Mouse (Mus musculus) CH12.LX (cell line): ENCODE data around the gene Cyp2d11. TPM values are rescaled to one million over a fixed set of nuclear protein-coding genes. Genes with fewer than 3 reads are reported as not detected.
A peak's percentile ranks its signal among the peaks of the same experiment; 100 is the strongest.

Experiments
- DNase-seq: peaks from one replicate; pipeline ENCODE4 v3.0.0-alpha.2; 2013; ENCODE audit errors: extremely low read depth
- H3K27ac ChIP-seq: 2 replicates; pipeline ENCODE4 v1.5.1; 2012; ENCODE audit warnings: low read depth, mild to moderate bottlenecking, control low read depth, moderate library complexity; ENCODE audit not compliant: insufficient read depth
- H3K27me3 ChIP-seq: replicated peaks from 2 replicates; pipeline ENCODE3; 2012; ENCODE audit warnings: inconsistent platforms
- H3K36me3 ChIP-seq, 2 experiments: replicated peaks in 1 of 2; 2 replicates each; pipeline versions ENCODE3 to v1.6.1; 2012; ENCODE audit warnings: inconsistent platforms in 1 of 2, low read length in 1 of 2, mild to moderate bottlenecking in 1 of 2, mixed read lengths in 1 of 2, moderate library complexity in 1 of 2; ENCODE audit not compliant: control insufficient read depth in 1 of 2, insufficient read depth in 1 of 2
- H3K4me1 ChIP-seq, 2 experiments: 2 replicates each; pipeline ENCODE4 v1.6.1; 2012; ENCODE audit warnings: inconsistent platforms in 1 of 2, moderate library complexity in 1 of 2; ENCODE audit not compliant: insufficient read depth in 2 of 2, control insufficient read depth in 1 of 2
- H3K4me2 ChIP-seq: 2 replicates; pipeline ENCODE4 v1.6.1; 2012; ENCODE audit warnings: low read depth, mild to moderate bottlenecking, control low read depth; ENCODE audit not compliant: poor library complexity, insufficient read depth, severe bottlenecking
- H3K4me3 ChIP-seq, 3 experiments: fragments of 150-350 bp in 1 of 3; sonication (generic) in 1 of 3; replicated peaks in 1 of 3; 2 replicates each; pipeline versions ENCODE3 to v1.5.1; 2011 to 2012; ENCODE audit warnings: low read depth in 2 of 3, low read length in 2 of 3, mild to moderate bottlenecking in 2 of 3, moderate library complexity in 2 of 3, control low read depth in 1 of 3, improper control_type of control experiment in 1 of 3, inconsistent platforms in 1 of 3, mixed read lengths in 1 of 3; ENCODE audit not compliant: poor library complexity in 1 of 3
- H3K79me2 ChIP-seq: replicated peaks from 2 replicates; pipeline ENCODE4 v1.6.1; 2012; ENCODE audit warnings: mild to moderate bottlenecking, moderate library complexity; ENCODE audit not compliant: control insufficient read depth, poor library complexity, insufficient read depth, severe bottlenecking; ENCODE audit errors: extremely low read depth
- H3K9ac ChIP-seq: 2 replicates; pipeline ENCODE4 v1.6.1; 2012; ENCODE audit warnings: low read depth, mild to moderate bottlenecking, control low read depth, moderate library complexity; ENCODE audit not compliant: insufficient read depth
- H3K9me3 ChIP-seq: replicated peaks from 2 replicates; pipeline ENCODE3; 2012; ENCODE audit warnings: low read length, inconsistent platforms, mixed read lengths
- BHLHE40 ChIP-seq: IDR thresholded peaks from 2 replicates; pipeline ENCODE4 v1.6.1; 2011; ENCODE audit warnings: mild to moderate bottlenecking, low read depth, low read length, improper control_type of control experiment
- CTCF ChIP-seq, 2 experiments: IDR thresholded peaks in 1 of 2; conservative IDR thresholded peaks in 1 of 2; 2 replicates each; pipeline ENCODE4 v1.5.1; 2011 to 2012; ENCODE audit warnings: low read depth in 2 of 2, low read length in 2 of 2, improper control_type of control experiment in 1 of 2, inconsistent platforms in 1 of 2, mild to moderate bottlenecking in 1 of 2, moderate library complexity in 1 of 2
- ELF1 ChIP-seq: IDR thresholded peaks from 2 replicates; pipeline ENCODE4 v1.6.1; 2014; ENCODE audit warnings: low read depth, mild to moderate bottlenecking, inconsistent platforms, low read length, improper control_type of control experiment
- GABPA ChIP-seq: IDR thresholded peaks from 2 replicates; pipeline ENCODE4 v1.6.1; 2012; ENCODE audit warnings: low read depth, low read length, improper control_type of control experiment, inconsistent platforms; ENCODE audit not compliant: insufficient replicate concordance
- HCFC1 ChIP-seq: IDR thresholded peaks from 2 replicates; pipeline ENCODE4 v1.6.1; 2012; ENCODE audit warnings: low read depth, mild to moderate bottlenecking, inconsistent platforms, low read length, improper control_type of control experiment
- IRF4 ChIP-seq: IDR thresholded peaks from 2 replicates; pipeline ENCODE4 v1.6.1; 2014; ENCODE audit warnings: low read depth, mild to moderate bottlenecking, inconsistent platforms, low read length, improper control_type of control experiment
- JUND ChIP-seq: conservative IDR thresholded peaks from 2 replicates; pipeline ENCODE4 v1.6.1; 2011; ENCODE audit warnings: low read depth, low read length, improper control_type of control experiment
- KAT2A ChIP-seq: IDR thresholded peaks from 2 replicates; pipeline ENCODE4 v1.6.1; 2012; ENCODE audit warnings: low read length, improper control_type of control experiment, inconsistent platforms; ENCODE audit not compliant: insufficient replicate concordance
- MAX ChIP-seq: IDR thresholded peaks from 2 replicates; pipeline ENCODE4 v1.6.1; 2011; ENCODE audit warnings: low read length, improper control_type of control experiment
- MEF2A ChIP-seq: IDR thresholded peaks from 2 replicates; pipeline ENCODE4 v1.6.1; 2014; ENCODE audit warnings: low read depth, mild to moderate bottlenecking, inconsistent platforms, low read length, improper control_type of control experiment, borderline replicate concordance
- MXI1 ChIP-seq: IDR thresholded peaks from 2 replicates; pipeline ENCODE4 v1.6.1; 2011; ENCODE audit warnings: mild to moderate bottlenecking, low read depth, low read length, improper control_type of control experiment
- MYC ChIP-seq: IDR thresholded peaks from 2 replicates; pipeline ENCODE4 v1.6.1; 2011; ENCODE audit warnings: low read depth, mild to moderate bottlenecking, improper control_type of control experiment, low read length
- NELFE ChIP-seq: IDR thresholded peaks from 2 replicates; pipeline ENCODE4 v1.6.1; 2011; ENCODE audit warnings: low read depth, low read length, improper control_type of control experiment
- POLR2A ChIP-seq: IDR thresholded peaks from 2 replicates; pipeline ENCODE4 v1.6.1; 2011; ENCODE audit warnings: low read depth, mild to moderate bottlenecking, improper control_type of control experiment, low read length
- POLR2AphosphoS2 ChIP-seq: IDR thresholded peaks from 2 replicates; pipeline ENCODE4 v1.6.1; 2011; ENCODE audit warnings: low read depth, low read length, improper control_type of control experiment
- RAD21 ChIP-seq: IDR thresholded peaks from 2 replicates; pipeline ENCODE4 v1.6.1; 2011; ENCODE audit warnings: low read depth, mild to moderate bottlenecking, low read length, improper control_type of control experiment, moderate library complexity
- RCOR1 ChIP-seq: conservative IDR thresholded peaks from 2 replicates; pipeline ENCODE4 v1.6.1; 2012; ENCODE audit warnings: low read depth, mild to moderate bottlenecking, inconsistent platforms, low read length, improper control_type of control experiment
- SIN3A ChIP-seq: IDR thresholded peaks from 2 replicates; pipeline ENCODE4 v1.6.1; 2012; ENCODE audit warnings: low read length, improper control_type of control experiment, inconsistent platforms
- SMC3 ChIP-seq: IDR thresholded peaks from 2 replicates; pipeline ENCODE4 v1.6.1; 2011; ENCODE audit warnings: low read depth, low read length, improper control_type of control experiment
- TBP ChIP-seq: conservative IDR thresholded peaks from 2 replicates; pipeline ENCODE4 v1.6.1; 2011; ENCODE audit warnings: low read depth, low read length, improper control_type of control experiment
- TCF12 ChIP-seq: IDR thresholded peaks from 2 replicates; pipeline ENCODE4 v1.6.1; 2014; ENCODE audit warnings: low read depth, mild to moderate bottlenecking, inconsistent platforms, low read length, improper control_type of control experiment
- UBTF ChIP-seq: IDR thresholded peaks from 2 replicates; pipeline ENCODE4 v1.6.1; 2012; ENCODE audit warnings: low read depth, mild to moderate bottlenecking, inconsistent platforms, low read length, improper control_type of control experiment, moderate library complexity
- USF1 ChIP-seq: IDR thresholded peaks from 2 replicates; pipeline ENCODE4 v1.6.1; 2014; ENCODE audit warnings: low read depth, mild to moderate bottlenecking, inconsistent platforms, low read length, improper control_type of control experiment
- USF2 ChIP-seq: conservative IDR thresholded peaks from 2 replicates; pipeline ENCODE4 v1.6.1; 2011; ENCODE audit warnings: low read depth, low read length, improper control_type of control experiment
- ZC3H11A ChIP-seq: IDR thresholded peaks from 2 replicates; pipeline ENCODE4 v1.6.1; 2012; ENCODE audit warnings: low read depth, mild to moderate bottlenecking, inconsistent platforms, low read length, improper control_type of control experiment
- ZKSCAN1 ChIP-seq: IDR thresholded peaks from 2 replicates; pipeline ENCODE4 v1.6.1; 2012; ENCODE audit warnings: low read depth, inconsistent platforms, low read length, improper control_type of control experiment, borderline replicate concordance
- ZMIZ1 ChIP-seq: IDR thresholded peaks from 2 replicates; pipeline ENCODE4 v1.6.1; 2012; ENCODE audit warnings: low read depth, mild to moderate bottlenecking, inconsistent platforms, low read length, improper control_type of control experiment
- dilution Hi-C: fragments of 300-500 bp; cut with MboI; formaldehyde crosslinking; loops from 2 replicates; pipeline ENCODE4 v1.14.3; 2020; ENCODE audit warnings: low sequenced_read_pairs; ENCODE audit not compliant: extremely low pct_unique_long_range_greater_than_20kb, extremely low pct_ligation_motif_present
- in situ Hi-C: fragments of 300-500 bp; cut with MboI; formaldehyde crosslinking; loops from 3 replicates; pipeline ENCODE4 v1.14.3; 2019; ENCODE audit warnings: low sequenced_read_pairs, low pct_ligation_motif_present, low pct_unique_long_range_greater_than_20kb, mixed read lengths
- polyA plus RNA-seq: library from polyadenylated mRNA; unstranded; fragments of >175 nt; gene quantifications from 2 replicates; pipeline ENCODE4 v1.2.1, GENCODE M21; 2012; ENCODE audit warnings: low read depth; ENCODE audit not compliant: insufficient read length
- total RNA-seq, 2 experiments: library from RNA; depleted of rRNA; stranded (reverse); fragments of 300-350 nt in 1 of 2; fragments of >200 nt in 1 of 2; gene quantifications; 2 replicates each; pipeline ENCODE4 v1.2.3; 2012 to 2014

The Cyp2d11 gene
- total and polyA plus RNA-seq, 3 experiments = not detected

- no peak for DNase-seq
- in situ Hi-C loops (loop anchor here (10.0 kb wide), 1 partner anchor 56 kb away; no protein-coding TSS in a partner anchor), dilution Hi-C loops (no loop called here)
- no peaks in the 10 kb centered on the region for H3K27me3 ChIP-seq
- peaks cover 2% of the 10 kb centered on the region for H3K9me3 ChIP-seq
- no peak overlapping the region for H3K27ac ChIP-seq
- no peak overlapping the region for H3K9ac ChIP-seq
- H3K4me3 ChIP-seq = no peak overlapping the region
- peaks cover 1% of the 10 kb centered on the region; the same call in 1 of the 2 replicates for H3K79me2 ChIP-seq
- no peak overlapping the region for H3K4me2 ChIP-seq
- no peaks in the 10 kb centered on the region for H3K36me3 ChIP-seq
- H3K4me1 ChIP-seq = peaks cover 0 to 4% of the 10 kb centered on the region in 2 experiments; a peak in 2 of 4 replicates
- no peak for TF ChIP-seq SMC3
- no peak for TF ChIP-seq ZKSCAN1
- TF ChIP-seq POLR2A = no peak
- TF ChIP-seq MAX = no peak
- no peak for TF ChIP-seq BHLHE40
- no peak for TF ChIP-seq CTCF (conservative IDR thresholded peaks at IDR 0.05 in 1 of 2, IDR thresholded peaks at IDR 0.05 in 1 of 2; ENCODE audit: low read depth in 2 of 2, low read length in 2 of 2)
- TF ChIP-seq TBP = no peak
- TF ChIP-seq UBTF = no peak
- no peak for TF ChIP-seq RCOR1
- no peak for TF ChIP-seq RAD21
- TF ChIP-seq ZMIZ1 = no peak
- no peak for TF ChIP-seq MYC
- no peak for TF ChIP-seq HCFC1
- TF ChIP-seq SIN3A = no peak
Measured at GRCm38 (mm10) chr15:82358431-82359260, 35.2 kb downstream of the Cyp2d11 start.

- H3K9ac ChIP-seq = peak within 1 kb of the TSS; percentile 87
- peak; percentile 97 for DNase-seq
- H3K36me3 ChIP-seq = peaks cover 13 to 26% of the 10 kb centered on the region in 2 experiments
- peaks cover 0 to 22% of the 10 kb centered on the region in 2 experiments; a peak in 2 of 4 replicates for H3K4me1 ChIP-seq
- H3K9me3 ChIP-seq = peaks cover 2% of the 10 kb centered on the region
- dilution Hi-C loops = no loop called here
- H3K4me3 ChIP-seq = peak within 1 kb of the TSS; percentile 89 to 97 (median 96)
- 0 out of 2 replicates have a peak within 1 kb of the TSS, but pooled peaks have one; percentile 27 for H3K27ac ChIP-seq
- peak within 1 kb of the TSS; percentile 68 for H3K4me2 ChIP-seq
- H3K27me3 ChIP-seq = no peaks in the 10 kb centered on the region
- in situ Hi-C loops = loop anchor here (10.0 kb wide), 1 partner anchor 60 kb away; no protein-coding TSS in a partner anchor
- peaks cover 13% of the 10 kb centered on the region for H3K79me2 ChIP-seq
- TF ChIP-seq SIN3A = peak; percentile 69
- peak; percentile 64; the same call in 1 of the 2 replicates for TF ChIP-seq MXI1
- TF ChIP-seq IRF4 = peak; percentile 59; the same call in 1 of the 2 replicates
- peak; percentile 96 for TF ChIP-seq POLR2A
- no peak for TF ChIP-seq GABPA
- TF ChIP-seq USF1 = no peak; the same call in 1 of the 2 replicates
- TF ChIP-seq CTCF (conservative IDR thresholded peaks at IDR 0.05 in 1 of 2, IDR thresholded peaks at IDR 0.05 in 1 of 2; ENCODE audit: low read depth in 2 of 2, low read length in 2 of 2) = peak in 1 of 2 experiments; percentile 97; a peak in 3 of 4 replicates
- peak; percentile 71; the same call in 1 of the 2 replicates for TF ChIP-seq MEF2A
- 0 out of 2 replicates have a peak, but pooled peaks have one; percentile 33 for TF ChIP-seq UBTF
- TF ChIP-seq MAX = peak; percentile 59; the same call in 1 of the 2 replicates
- TF ChIP-seq TCF12 = peak; percentile 99
- peak; percentile 65 for TF ChIP-seq RAD21
- peak; percentile 69 for TF ChIP-seq ELF1
- peak; percentile 97 for TF ChIP-seq NELFE
- TF ChIP-seq ZC3H11A = no peak
- peak; percentile 28; the same call in 1 of the 2 replicates for TF ChIP-seq MYC
- TF ChIP-seq KAT2A = 0 out of 2 replicates have a peak, but pooled peaks have one; percentile 59
- TF ChIP-seq TBP = peak; percentile 84
- TF ChIP-seq POLR2AphosphoS2 = peak; percentile 76; the same call in 1 of the 2 replicates
- no peak for TF ChIP-seq JUND
- no peak for TF ChIP-seq USF2
- peak; percentile 92 for TF ChIP-seq BHLHE40
Measured at GRCm38 (mm10) chr15:82354126-82354945, 39.5 kb downstream of the Cyp2d11 start, which contains the start of gene Ndufa6. TSS of gene Ndufa6 (minus strand) at chr15:82354322.
